Mouse (Mus musculus) left cerebral cortex, postnatal 25 days (tissue): ENCODE data around the gene Odf2. TPM values are rescaled to one million over a fixed set of nuclear protein-coding genes. Genes with fewer than 3 reads are reported as not detected.
A peak's percentile ranks its signal among the peaks of the same experiment; 100 is the strongest.

Source experiments
- DNase-seq, 2 experiments: peaks; one replicate each; pipeline ENCODE4 v3.0.0; 2022; ENCODE audit warnings: low spot score in 2 of 2, mixed read lengths in 1 of 2
- intact Hi-C: fragments of 180-260 bp; cut with DNase I; formaldehyde crosslinking; loops from one replicate; pipeline ENCODE4 v1.15.1; 2025
- total RNA-seq, 2 experiments: library from RNA; stranded (reverse); gene quantifications; 2 replicates each; pipeline ENCODE4 v1.2.3; 2021

Gene Odf2
- total RNA-seq = 10 to 100 TPM; 86.9 to 96.3 TPM

GRCm38 (mm10) chr2:29889066-29889944 lies at the start of gene Odf2:
Odf2 (plus strand) TSS chr2:29889221.
- intact Hi-C loops = no loop called here

GRCm38 (mm10) chr2:29839460-29839859 lies 49.6 kb upstream of the Odf2 start:
- intact Hi-C loops = no loop called here
- no peak for DNase-seq

More at GRCm38 (mm10) chr2:29889066-29889944, at the start of gene Odf2:
- peak; percentile 99 for DNase-seq

- intact Hi-C loops = no loop called here
- DNase-seq = peak in 1 of 2 experiments; percentile 71
These were observed 45.6 kb upstream of the Odf2 start for GRCm38 (mm10) chr2:29843231-29844105.

- intact Hi-C loops = no loop called here
- no peak for DNase-seq
These were observed 44.9 kb upstream of the Odf2 start for GRCm38 (mm10) chr2:29844115-29844514.

GRCm38 (mm10) chr2:29844661-29845060 lies 44.4 kb upstream of the Odf2 start:
- DNase-seq = no peak
- intact Hi-C loops = no loop called here

- intact Hi-C loops = no loop called here
- DNase-seq = no peak
These were observed 43.4 kb upstream of the Odf2 start for GRCm38 (mm10) chr2:29845636-29846035.

- intact Hi-C loops = no loop called here
- DNase-seq = peak in 1 of 2 experiments; percentile 30
These were observed 42.8 kb upstream of the Odf2 start for GRCm38 (mm10) chr2:29846061-29846853.

- intact Hi-C loops = no loop called here
- DNase-seq = no peak
These were observed 42.1 kb upstream of the Odf2 start for GRCm38 (mm10) chr2:29846911-29847310.

GRCm38 (mm10) chr2:29849041-29849440 lies 40.0 kb upstream of the Odf2 start:
- DNase-seq = no peak
- intact Hi-C loops = no loop called here

- DNase-seq = no peak
- intact Hi-C loops = no loop called here
These were observed 39.1 kb upstream of the Odf2 start for GRCm38 (mm10) chr2:29849841-29850480.

- intact Hi-C loops = no loop called here
These were observed 36.0 kb upstream of the Odf2 start for GRCm38 (mm10) chr2:29852957-29853485.

GRCm38 (mm10) chr2:29853736-29854135 lies 35.3 kb upstream of the Odf2 start:
- intact Hi-C loops = no loop called here
- DNase-seq = no peak

More at GRCm38 (mm10) chr2:29852957-29853485, 36.0 kb upstream of the Odf2 start:
- no peak for DNase-seq

- intact Hi-C loops = no loop called here
- DNase-seq = no peak
These were observed 33.3 kb upstream of the Odf2 start for GRCm38 (mm10) chr2:29855585-29856210.

- peak in 1 of 2 experiments; percentile 37 for DNase-seq
- intact Hi-C loops = no loop called here
These were observed 32.4 kb upstream of the Odf2 start for GRCm38 (mm10) chr2:29856451-29857260.

- intact Hi-C loops = no loop called here
- DNase-seq = no peak
These were observed 31.7 kb upstream of the Odf2 start for GRCm38 (mm10) chr2:29857341-29857740.

GRCm38 (mm10) chr2:29857967-29858366 lies 31.1 kb upstream of the Odf2 start:
- DNase-seq = no peak
- intact Hi-C loops = loop anchor here (2.0 kb wide), 1 partner anchor 93 kb away; no protein-coding TSS in a partner anchor

GRCm38 (mm10) chr2:29858748-29859473 lies 30.1 kb upstream of the Odf2 start:
- intact Hi-C loops = loop anchor here (1.0 to 2.0 kb wide), 2 partner anchors 42 to 94 kb away; no protein-coding TSS in a partner anchor
- peak in 1 of 2 experiments; percentile 54 for DNase-seq
